Mouse (Mus musculus): Measurements from ENCODE around the gene Pitpnm2. TPM values are rescaled to one million over a fixed set of nuclear protein-coding genes. Genes with fewer than 3 reads are reported as not detected.

Pitpnm2 gene
- polyA plus RNA-seq, 1 experiment from 2014 or later, result 7.7 TPM

GRCm38 (mm10) chr5:124074845-124075307 is 174.7 kb downstream of the Pitpnm2 start:
- no peaks in the 10 kb centered on the region for H3K36me3 ChIP-seq
- H3K4me3 ChIP-seq (replicated peaks), result no peak overlapping the region
- H3K4me1 ChIP-seq (replicated peaks), result peaks cover 31% of the 10 kb centered on the region
- H3K27me3 ChIP-seq, result no peaks in the 10 kb centered on the region
- H3K4me2 ChIP-seq (replicated peaks), result no peak overlapping the region
- ATAC-seq, result no peak
- no peak overlapping the region for H3K27ac ChIP-seq
- H3K9me3 ChIP-seq, result no peaks in the 10 kb centered on the region
- WGBS, result 80% methylated on average over 10 of the region's 10 CpGs
- H3K9ac ChIP-seq (replicated peaks), result no peak overlapping the region

- no peak overlapping the region for H3K27ac ChIP-seq
- WGBS, result 54% methylated on average over 9 of the region's 9 CpGs
- H3K36me3 ChIP-seq, result no peaks in the 10 kb centered on the region
- no peaks in the 10 kb centered on the region for H3K27me3 ChIP-seq
- no peaks in the 10 kb centered on the region for H3K9me3 ChIP-seq
- ATAC-seq, result no peak
- peaks cover 24% of the 10 kb centered on the region for H3K4me1 ChIP-seq (replicated peaks)
- H3K9ac ChIP-seq (replicated peaks), result no peak overlapping the region
- H3K4me2 ChIP-seq (replicated peaks), result no peak overlapping the region
- H3K4me3 ChIP-seq (replicated peaks), result no peak overlapping the region
These were observed 175.9 kb downstream of the Pitpnm2 start for GRCm38 (mm10) chr5:124073682-124074081.

GRCm38 (mm10) chr5:124069657-124070056 is 179.9 kb downstream of the Pitpnm2 start:
- Histone ChIP-seq H3K4me2 (replicated peaks) (no peak overlapping the region), H3K27me3 (no peaks in the 10 kb centered on the region), H3K9me3 (no peaks in the 10 kb centered on the region), H3K27ac (no peak overlapping the region), H3K36me3 (no peaks in the 10 kb centered on the region), H3K4me1 (replicated peaks) (peaks cover 5% of the 10 kb centered on the region), H3K9ac (replicated peaks) (no peak overlapping the region), H3K4me3 (replicated peaks) (no peak overlapping the region)
- WGBS, result 92% methylated on average over 3 of the region's 3 CpGs
- no peak for ATAC-seq

Other genes with a start within 250 kb of the Pitpnm2 start
- 71.5 and 79.3 TPM in 2 replicates for gene Vps37b, start 217.5 kb downstream of the Pitpnm2 start, polyA plus RNA-seq (2015; fragmentation: Nextera tagmentation; extraction: Ambion mirVana)
- 4.7 and 4.9 TPM in 2 replicates for gene Abcb9, start 154.0 kb downstream of the Pitpnm2 start, polyA plus RNA-seq (2015; fragmentation: Nextera tagmentation; extraction: Ambion mirVana)
- gene Ogfod2, start 137.5 kb downstream of the Pitpnm2 start, polyA plus RNA-seq (2015; fragmentation: Nextera tagmentation; extraction: Ambion mirVana), result 25.4 and 30.6 TPM in 2 replicates
- gene Arl6ip4, start 133.7 kb downstream of the Pitpnm2 start, polyA plus RNA-seq (2015; fragmentation: Nextera tagmentation; extraction: Ambion mirVana), result 82.3 and 85.8 TPM in 2 replicates
- 15.4 and 16.5 TPM in 2 replicates for gene Mphosph9, start 78.2 kb upstream of the Pitpnm2 start, polyA plus RNA-seq (2015; fragmentation: Nextera tagmentation; extraction: Ambion mirVana)
- 15.9 and 16.7 TPM in 2 replicates for gene 2810006K23Rik, start 78.3 kb upstream of the Pitpnm2 start, polyA plus RNA-seq (2015; fragmentation: Nextera tagmentation; extraction: Ambion mirVana)
- 78.7 and 82.5 TPM in 2 replicates for gene Cdk2ap1, start 113.3 kb upstream of the Pitpnm2 start, polyA plus RNA-seq (2015; fragmentation: Nextera tagmentation; extraction: Ambion mirVana)
- 116 and 118 TPM in 2 replicates for gene Sbno1, start 176.2 kb upstream of the Pitpnm2 start, polyA plus RNA-seq (2015; fragmentation: Nextera tagmentation; extraction: Ambion mirVana)
- gene Kmt5a, start 190.2 kb upstream of the Pitpnm2 start, polyA plus RNA-seq (2015; fragmentation: Nextera tagmentation; extraction: Ambion mirVana), result 20.4 and 23.6 TPM in 2 replicates
- 18.2 and 19.4 TPM in 2 replicates for gene Rilpl2, start 228.6 kb upstream of the Pitpnm2 start, polyA plus RNA-seq (2015; fragmentation: Nextera tagmentation; extraction: Ambion mirVana)
- gene Snrnp35, start 233.4 kb upstream of the Pitpnm2 start, polyA plus RNA-seq (2015; fragmentation: Nextera tagmentation; extraction: Ambion mirVana), result 26.1 and 26.3 TPM in 2 replicates